Mouse (Mus musculus): ENCODE results near the gene Tacc2.

DNA sequence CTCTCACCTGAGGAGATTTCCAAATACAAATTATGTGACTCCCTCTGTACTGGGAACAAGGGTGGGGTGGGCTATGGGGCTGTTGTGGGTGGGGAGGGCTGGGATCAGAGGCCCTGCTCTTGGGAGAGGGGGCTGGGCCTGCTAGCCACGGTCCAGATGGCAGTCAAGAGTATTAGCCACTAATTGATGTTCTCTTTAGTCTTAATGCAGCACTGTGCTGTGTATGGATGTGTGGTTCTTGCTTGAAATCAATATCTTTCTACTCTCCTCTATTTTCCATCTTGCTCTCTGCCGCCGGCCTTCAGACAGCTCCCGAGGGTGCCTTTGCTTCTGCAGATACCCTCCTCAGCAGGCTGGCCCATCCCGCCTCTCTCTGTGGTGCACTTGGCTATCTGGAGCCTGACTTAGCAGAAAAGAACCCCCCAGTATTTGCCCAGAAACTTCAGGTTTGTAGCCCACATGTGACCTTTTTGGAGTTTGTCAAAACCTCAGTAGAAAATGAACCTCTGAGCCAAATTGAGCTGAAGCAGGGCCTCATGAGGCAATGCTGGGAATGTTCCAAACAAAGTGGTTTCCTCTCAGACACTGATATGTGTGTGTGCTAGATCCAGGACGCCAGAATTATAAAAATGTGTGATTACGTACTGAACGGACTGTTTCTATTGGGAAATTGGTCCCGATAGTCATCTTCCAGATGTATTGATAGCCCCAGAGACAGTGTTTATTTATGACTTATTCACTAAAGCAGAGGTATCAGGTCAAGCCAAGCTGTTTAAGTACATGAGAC lies 166.2 kb downstream of the Tacc2 start:
- TF ChIP-seq CTCF (IDR thresholded peaks at IDR 0.05; ENCODE audit: extremely low read depth, insufficient read depth, low read length) (no peak), POLR2A (IDR thresholded peaks at IDR 0.05; ENCODE audit: extremely low read depth, insufficient read depth, low read length) (no peak)

Measured in cortical plate, adult 2 months (tissue).